Mouse (Mus musculus) adrenal gland, postnatal 25 days (tissue): Measurements from ENCODE around the gene Prap1. TPM values are rescaled to one million over a fixed set of nuclear protein-coding genes. Genes with fewer than 3 reads are reported as not detected.
"Not testable (repeated sequence)": the region's sequence is repeated elsewhere in the genome, so short reads cannot be mapped to it uniquely, and the experiment has no call there.

Source experiments
- DNase-seq: peaks from one replicate; pipeline ENCODE4 v3.0.0; 2021; ENCODE audit warnings: mixed read lengths
- total RNA-seq: library from RNA; stranded (reverse); gene quantifications from 2 replicates; pipeline ENCODE4 v1.2.3, GENCODE M21; 2021

Prap1 gene
- total RNA-seq, 1 experiment from 2014 or later: not detected

- DNase-seq: peak; percentile 38
Observed at GRCm38 (mm10) chr7:140082242-140082678, 10.9 kb upstream of the Prap1 start, which contains the start of gene Caly. Gene Caly (minus strand): TSS chr7:140082548.

- DNase-seq: no peak
Observed at GRCm38 (mm10) chr7:140090601-140091000, 2.6 kb upstream of the Prap1 start.

GRCm38 (mm10) chr7:140094954-140095353 is 1.8 kb downstream of the Prap1 start:
- DNase-seq: no peak

GRCm38 (mm10) chr7:140095556-140095955 is 2.4 kb downstream of the Prap1 start:
- DNase-seq: no peak

- DNase-seq: no peak
Observed at GRCm38 (mm10) chr7:140096055-140096454, 2.9 kb downstream of the Prap1 start.

DNA sequence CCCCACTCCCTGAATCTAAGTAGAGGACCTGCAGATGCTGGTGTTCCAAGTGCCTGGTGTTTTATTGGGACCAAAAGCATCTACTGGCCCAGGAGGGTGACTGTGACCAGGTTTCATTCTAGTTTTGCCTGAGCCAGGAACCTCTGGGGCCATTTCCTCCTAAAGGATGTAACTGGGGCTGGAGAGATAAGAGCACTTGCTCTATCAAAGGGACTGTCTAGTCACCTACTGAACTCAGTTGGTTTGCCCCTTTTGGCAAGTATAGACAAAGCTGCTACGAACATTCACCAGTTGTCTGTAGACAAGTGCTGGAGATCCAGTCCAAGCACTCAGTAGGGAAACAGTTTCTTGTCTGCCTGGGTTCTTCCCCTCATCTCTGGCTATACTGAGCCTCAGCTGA is 5.3 kb downstream of the Prap1 start:
- DNase-seq: no peak

- no peak for DNase-seq
Observed at GRCm38 (mm10) chr7:140101498-140101897, 8.3 kb downstream of the Prap1 start.

DNA sequence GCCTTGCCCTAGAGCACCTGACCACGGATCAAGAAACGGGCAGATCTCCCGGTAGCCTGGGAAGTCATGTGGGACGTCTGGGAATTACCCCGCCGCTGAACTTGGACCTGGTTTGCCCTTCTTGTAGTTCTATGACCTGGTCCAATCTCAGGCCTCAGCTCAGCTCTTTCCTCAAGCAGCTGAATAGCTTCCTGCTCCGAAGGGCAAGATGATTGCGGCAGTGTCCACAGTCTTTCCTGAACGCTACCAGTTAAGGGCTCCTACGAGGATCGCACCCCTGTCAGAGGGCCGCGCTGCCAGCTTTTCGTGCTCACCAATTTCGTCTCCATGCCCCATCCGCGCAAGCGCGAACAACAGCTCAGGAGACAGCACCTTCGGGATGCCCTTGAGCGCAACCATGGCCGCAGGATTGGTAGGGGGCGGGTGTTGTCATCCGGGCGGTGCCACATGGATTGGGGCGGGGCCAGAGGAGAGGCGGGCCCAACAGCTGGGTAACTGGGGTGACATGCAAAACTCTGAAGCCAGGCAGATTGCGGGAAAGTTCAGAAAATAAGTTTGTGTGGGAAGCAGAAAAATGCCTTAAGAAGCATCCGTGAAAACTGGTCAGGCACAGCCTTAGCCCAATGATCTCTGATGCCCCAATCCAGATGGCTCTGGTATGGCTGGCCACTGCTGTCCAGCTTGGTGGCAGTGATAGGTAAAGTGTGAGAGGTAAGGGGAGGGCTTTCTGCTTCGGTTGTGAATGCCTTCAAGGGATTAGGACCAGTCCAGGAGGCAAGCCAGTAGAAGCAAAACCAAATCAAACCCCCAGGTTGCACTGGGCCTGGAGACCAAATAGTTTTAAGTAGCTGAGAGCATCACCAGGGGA is 9.0 kb downstream of the Prap1 start, which contains the start of gene Fuom:
Gene Fuom (minus strand): TSS at position 449 of the 868 bp plus-strand sequence.
- peak; percentile 94 for DNase-seq

DNA sequence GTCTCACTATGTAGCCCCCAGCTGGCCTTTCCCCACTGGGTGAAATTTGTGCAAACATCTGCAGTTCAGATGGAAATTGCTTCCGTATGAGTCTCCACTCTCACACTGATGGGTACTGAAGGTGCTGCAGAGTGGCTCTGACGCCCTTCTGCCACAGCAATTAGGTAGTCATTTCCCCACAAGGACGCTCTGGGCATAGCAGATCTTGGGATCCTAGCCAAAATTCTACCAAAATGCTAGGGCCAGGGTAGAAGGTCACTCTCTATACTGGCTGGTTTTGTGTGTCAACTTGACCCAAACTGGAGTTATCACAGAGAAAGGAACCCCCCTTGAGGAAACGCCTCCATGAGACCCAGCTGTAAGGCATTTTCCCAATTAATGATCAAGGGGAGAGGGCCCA is 10.8 kb downstream of the Prap1 start:
- no peak for DNase-seq

- DNase-seq: no peak
Observed at GRCm38 (mm10) chr7:140111943-140112342, 18.7 kb downstream of the Prap1 start.

DNA sequence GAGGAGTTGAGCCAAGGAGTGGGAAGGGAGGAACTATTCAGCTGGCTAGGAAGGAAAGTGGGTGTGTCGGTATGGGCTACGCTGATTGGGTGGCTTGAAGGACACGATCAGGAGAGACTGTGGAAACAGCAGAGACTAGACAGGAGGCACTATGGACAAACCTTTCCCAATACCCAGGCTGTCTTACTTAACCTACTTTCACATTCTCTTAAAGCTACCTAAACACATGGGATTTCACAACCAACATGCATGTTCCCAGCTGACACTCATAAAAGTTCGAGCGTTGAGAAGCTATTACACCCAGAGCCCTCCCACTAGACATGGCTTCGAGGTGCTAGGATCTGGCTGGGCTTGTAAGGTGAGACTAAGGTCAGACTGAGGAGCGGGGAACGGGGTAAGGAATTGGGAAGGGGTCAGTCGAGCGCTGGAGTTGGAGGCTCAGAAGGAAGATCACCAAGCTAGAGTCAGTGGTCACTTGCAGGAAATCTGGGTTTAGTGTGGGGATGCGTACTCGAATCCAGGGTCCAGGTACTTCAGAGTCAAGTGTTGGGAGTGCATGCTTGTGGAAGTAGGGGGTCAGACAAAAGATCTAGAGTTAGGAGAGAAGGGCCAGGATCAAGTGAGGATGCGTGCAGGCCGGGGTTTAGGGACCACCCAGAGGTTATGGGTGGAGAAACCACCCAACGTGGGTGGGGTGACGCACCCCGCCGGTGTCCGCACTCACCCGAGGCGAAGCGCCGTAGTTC is 22.6 kb downstream of the Prap1 start, which contains the start of gene Paox:
Gene Paox (plus strand): TSS at position 217 of the 746 bp plus-strand sequence.
- DNase-seq: peak; percentile 48

GRCm38 (mm10) chr7:140116329-140117054 is 23.3 kb downstream of the Prap1 start, which contains the start of gene Echs1:
Gene Echs1 (minus strand): TSS chr7:140116476.
- peak; percentile 91 for DNase-seq

- no peak for DNase-seq
Observed at GRCm38 (mm10) chr7:140120484-140120883, 27.3 kb downstream of the Prap1 start.

DNA sequence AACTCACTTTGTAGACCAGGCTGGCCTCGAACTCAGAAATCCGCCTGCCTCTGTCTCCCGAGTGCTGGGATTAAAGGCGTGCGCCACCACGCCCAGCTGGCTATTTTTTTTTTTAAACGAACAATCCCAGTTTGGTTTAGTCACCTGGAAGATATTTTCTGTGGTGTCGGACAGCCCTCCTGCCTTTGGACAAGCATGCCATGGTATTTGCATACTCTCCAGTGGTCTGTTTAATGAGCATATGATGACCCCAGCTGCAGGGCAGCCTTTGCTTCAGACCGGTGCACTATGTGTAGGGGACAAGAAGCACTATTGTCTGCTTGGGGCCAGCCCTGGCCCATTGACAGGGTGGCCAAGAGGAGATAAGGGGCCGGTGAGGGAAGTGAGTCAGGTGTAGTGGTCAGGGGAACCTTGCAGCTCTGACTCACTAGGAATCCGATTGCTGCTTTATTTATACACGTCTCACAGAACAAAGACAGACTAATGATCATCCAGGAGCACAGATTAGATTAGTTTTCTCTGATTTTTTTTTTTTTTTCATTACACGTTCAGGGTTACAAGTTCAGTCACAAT is 28.2 kb downstream of the Prap1 start:
- DNase-seq: no peak

DNA sequence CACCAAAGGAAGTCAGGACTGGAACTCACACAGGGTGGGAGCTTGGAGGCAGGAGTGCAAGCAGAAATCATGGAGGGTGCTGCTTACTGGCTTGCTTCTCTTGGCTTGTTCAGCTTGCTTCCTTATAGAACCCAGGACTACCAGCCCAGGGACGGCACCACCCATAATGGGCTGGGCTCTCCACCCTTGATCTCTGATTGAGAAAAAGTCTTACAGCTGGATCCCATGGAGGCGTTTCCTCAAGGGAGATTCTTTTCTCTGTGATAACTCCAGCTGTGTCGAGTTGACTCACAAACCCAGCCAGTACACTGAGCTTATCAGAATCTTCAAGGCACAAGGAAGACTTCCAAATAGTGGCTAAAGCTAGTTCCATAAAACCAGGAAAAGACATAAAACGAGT is 29.6 kb downstream of the Prap1 start:
- DNase-seq: no peak

DNA sequence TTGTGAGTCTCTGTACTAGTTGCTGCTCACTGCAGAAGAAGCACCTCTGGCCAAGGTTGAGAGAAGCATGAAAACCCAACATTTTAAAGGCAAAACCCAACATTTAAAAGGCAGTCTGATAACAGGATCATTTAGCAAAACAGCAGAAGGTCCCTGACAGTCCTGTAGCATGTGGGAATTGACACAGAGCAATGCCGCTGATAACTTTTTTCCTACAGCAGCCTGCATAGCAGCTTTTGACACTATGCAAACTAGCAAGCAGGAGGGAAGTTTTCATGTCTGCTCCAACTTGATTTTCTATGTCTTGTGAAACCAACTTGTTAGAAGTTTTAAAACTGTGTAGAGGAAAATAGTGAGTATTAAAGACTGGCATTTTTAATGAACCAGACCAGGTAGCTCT is 31.2 kb downstream of the Prap1 start:
- no peak for DNase-seq

DNA sequence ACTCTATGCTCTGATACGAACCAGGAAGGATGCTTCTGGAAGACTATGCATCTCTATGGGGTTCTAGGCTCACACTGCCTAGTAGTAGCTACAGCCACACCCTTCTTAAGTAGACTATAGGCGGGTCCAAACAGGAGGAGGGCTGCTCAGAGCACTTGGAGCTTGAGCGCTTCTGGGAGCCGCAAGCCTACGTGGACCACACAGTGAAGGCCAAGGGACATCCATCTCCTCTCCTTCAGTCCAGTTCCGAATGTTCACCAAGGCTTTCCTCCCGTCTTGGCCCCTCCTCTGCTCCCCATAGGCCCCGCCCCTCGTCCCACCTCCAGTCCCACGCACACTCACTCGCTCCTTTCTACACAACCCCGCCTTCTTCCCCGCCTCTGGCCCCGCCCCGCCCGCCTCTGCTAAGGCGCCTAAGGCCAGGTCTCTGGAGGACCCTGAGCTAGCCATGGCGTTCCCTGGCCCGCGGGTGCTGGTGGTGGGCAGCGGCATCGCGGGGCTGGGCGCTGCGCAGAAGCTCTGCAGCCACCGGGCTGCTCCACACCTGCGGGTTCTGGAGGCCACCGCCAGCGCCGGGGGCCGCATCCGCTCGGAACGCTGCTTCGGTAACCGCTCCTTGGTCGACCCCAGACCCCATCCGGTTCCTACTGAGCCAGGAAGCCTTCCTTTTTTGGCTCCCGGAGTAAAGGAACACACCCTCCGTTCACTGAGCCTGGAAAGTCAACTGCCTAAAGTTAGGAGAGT is 32.3 kb downstream of the Prap1 start:
- DNase-seq: peak; percentile 95

- no peak for DNase-seq
Observed at GRCm38 (mm10) chr7:140126022-140126350, 32.8 kb downstream of the Prap1 start.

GRCm38 (mm10) chr7:140126934-140127333 is 33.7 kb downstream of the Prap1 start:
- no peak for DNase-seq

DNA sequence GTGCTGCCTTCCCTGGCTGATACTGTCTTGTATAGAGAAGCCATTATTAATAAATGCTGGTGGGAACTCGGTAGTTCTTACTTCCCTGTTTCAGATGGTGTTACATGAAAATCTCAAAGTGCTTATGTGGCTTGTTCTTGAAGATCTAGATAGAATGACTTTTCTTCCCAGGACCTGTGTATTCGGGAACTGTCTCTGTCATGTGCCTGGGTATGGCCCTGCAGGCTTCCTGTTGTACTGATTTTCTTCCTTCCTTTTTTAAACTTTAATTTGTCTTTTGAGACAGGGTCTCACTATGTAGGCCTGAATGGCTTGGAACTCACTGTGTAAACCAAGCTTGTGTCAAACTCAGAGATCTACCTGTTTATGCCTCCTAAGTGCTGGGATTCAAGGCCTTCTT is 34.7 kb downstream of the Prap1 start:
- no peak for DNase-seq

DNA sequence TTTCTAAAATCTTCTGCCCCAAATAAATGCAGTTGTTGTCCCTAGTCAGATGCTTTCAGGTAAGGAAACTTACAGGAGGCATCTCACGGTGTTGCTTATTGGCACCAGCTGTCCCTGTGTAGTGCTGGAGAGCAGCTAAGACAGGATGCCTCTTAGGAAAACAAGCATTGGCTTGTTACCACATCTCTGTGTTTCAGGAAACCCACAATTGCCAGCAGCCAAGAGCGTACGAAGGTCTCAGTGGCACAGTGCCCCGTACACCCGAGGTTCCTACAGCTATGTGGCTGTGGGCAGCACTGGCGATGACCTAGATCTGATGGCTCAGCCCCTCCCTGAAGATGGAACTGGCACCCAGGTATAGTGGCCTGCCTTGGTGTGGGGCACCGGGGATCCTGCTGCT is 39.0 kb downstream of the Prap1 start:
- DNase-seq: not testable (repeated sequence)
